Mouse (Mus musculus): ENCODE measurements around the gene Rab34. TPM values are rescaled to one million over a fixed set of nuclear protein-coding genes. Genes with fewer than 3 reads are reported as not detected.

Rab34 gene
- polyA plus RNA-seq, 1 experiment, result 88.8 TPM

- Histone ChIP-seq H3K36me3 (ENCODE audit: control insufficient read depth, insufficient read depth) (peaks cover 17% of the 10 kb centered on the region), H3K27me3 (ENCODE audit: control insufficient read depth, insufficient read depth, insufficient read length) (no peaks in the 10 kb centered on the region), H3K4me2 (ENCODE audit: low read depth) (no peak overlapping the region), H3K79me2 (ENCODE audit: control insufficient read depth, insufficient read depth) (no peaks in the 10 kb centered on the region), H3K4me3 (no peak overlapping the region), H3ac (ENCODE audit: control insufficient read depth, insufficient read length) (no peak overlapping the region)
- no peak for TF ChIP-seq TCF3 (IDR thresholded peaks at IDR 0.05; ENCODE audit: insufficient read length, low read depth)
- TF ChIP-seq TCF12 (IDR thresholded peaks at IDR 0.05; ENCODE audit: insufficient read depth, poor library complexity, severe bottlenecking), result no peak
- no peak for TF ChIP-seq POLR2AphosphoS2 (IDR thresholded peaks at IDR 0.05; ENCODE audit: insufficient read length, low read depth)
- no peak for TF ChIP-seq MYOD1 (IDR thresholded peaks at IDR 0.05; ENCODE audit: control insufficient read depth in 1 of 3, insufficient read length in 2 of 3, low read depth in 2 of 3)
- no peak for TF ChIP-seq REST (IDR thresholded peaks at IDR 0.05; ENCODE audit: insufficient read depth, insufficient read length)
- no peak for TF ChIP-seq SRF (IDR thresholded peaks at IDR 0.05; ENCODE audit: control insufficient read depth, insufficient read length, low read depth)
- TF ChIP-seq MAX (IDR thresholded peaks at IDR 0.05; ENCODE audit: low read depth), result no peak
- no peak for TF ChIP-seq MYOG (IDR thresholded peaks at IDR 0.05; ENCODE audit: control insufficient read depth in 1 of 3, insufficient read depth in 1 of 3, insufficient read length in 2 of 3, low read depth in 2 of 3)
- no peak for TF ChIP-seq USF1 (IDR thresholded peaks at IDR 0.05; ENCODE audit: low read depth)
- TF ChIP-seq POLR2A (IDR thresholded peaks at IDR 0.05; ENCODE audit: insufficient read length, low read depth), result no peak
- no peak for TF ChIP-seq E2F4 (IDR thresholded peaks at IDR 0.05; ENCODE audit: insufficient read depth)
- no peak for TF ChIP-seq CEBPB (IDR thresholded peaks at IDR 0.05; ENCODE audit: insufficient read depth, poor library complexity, severe bottlenecking)
Observed at GRCm38 (mm10) chr11:78195101-78195863, 7.1 kb downstream of the Rab34 start.

- H3K4me2 ChIP-seq (ENCODE audit: low read depth), result no peak overlapping the region
- no peaks in the 10 kb centered on the region for H3K79me2 ChIP-seq (ENCODE audit: control insufficient read depth, insufficient read depth)
- H3K27me3 ChIP-seq (ENCODE audit: control insufficient read depth, insufficient read depth, insufficient read length), result no peaks in the 10 kb centered on the region
- H3K36me3 ChIP-seq (ENCODE audit: control insufficient read depth, insufficient read depth), result peaks cover 4% of the 10 kb centered on the region
- H3K4me3 ChIP-seq, result no peak overlapping the region
- TF ChIP-seq MAX (IDR thresholded peaks at IDR 0.05; ENCODE audit: low read depth), result no peak
- TF ChIP-seq SRF (IDR thresholded peaks at IDR 0.05; ENCODE audit: control insufficient read depth, insufficient read length, low read depth), result no peak
- TF ChIP-seq TCF3 (IDR thresholded peaks at IDR 0.05; ENCODE audit: insufficient read length, low read depth), result no peak
- no peak for TF ChIP-seq POLR2AphosphoS2 (IDR thresholded peaks at IDR 0.05; ENCODE audit: insufficient read length, low read depth)
- TF ChIP-seq E2F4 (IDR thresholded peaks at IDR 0.05; ENCODE audit: insufficient read depth), result no peak
- no peak for TF ChIP-seq TCF12 (IDR thresholded peaks at IDR 0.05; ENCODE audit: insufficient read depth, poor library complexity, severe bottlenecking)
- TF ChIP-seq CEBPB (IDR thresholded peaks at IDR 0.05; ENCODE audit: insufficient read depth, poor library complexity, severe bottlenecking), result no peak
- TF ChIP-seq POLR2A (IDR thresholded peaks at IDR 0.05; ENCODE audit: insufficient read length, low read depth), result no peak
- no peak for TF ChIP-seq REST (IDR thresholded peaks at IDR 0.05; ENCODE audit: insufficient read depth, insufficient read length)
- no peak for TF ChIP-seq MYOD1 (IDR thresholded peaks at IDR 0.05; ENCODE audit: control insufficient read depth in 1 of 3, insufficient read length in 2 of 3, low read depth in 2 of 3)
- no peak for TF ChIP-seq USF1 (IDR thresholded peaks at IDR 0.05; ENCODE audit: low read depth)
- TF ChIP-seq MYOG (IDR thresholded peaks at IDR 0.05; ENCODE audit: control insufficient read depth in 1 of 3, insufficient read depth in 1 of 3, insufficient read length in 2 of 3, low read depth in 2 of 3), result no peak
- H3ac ChIP-seq (ENCODE audit: control insufficient read depth, insufficient read length), result no peak overlapping the region
Observed at GRCm38 (mm10) chr11:78202372-78202771, 14.1 kb downstream of the Rab34 start.

- Histone ChIP-seq H3K27me3 (ENCODE audit: control insufficient read depth, insufficient read depth, insufficient read length) (no peaks in the 10 kb centered on the region), H3K79me2 (ENCODE audit: control insufficient read depth, insufficient read depth) (no peaks in the 10 kb centered on the region), H3K36me3 (ENCODE audit: control insufficient read depth, insufficient read depth) (peaks cover 4% of the 10 kb centered on the region), H3K4me3 (no peak overlapping the region), H3ac (ENCODE audit: control insufficient read depth, insufficient read length) (no peak overlapping the region), H3K4me2 (ENCODE audit: low read depth) (no peak overlapping the region)
- no peak for TF ChIP-seq CEBPB (IDR thresholded peaks at IDR 0.05; ENCODE audit: insufficient read depth, poor library complexity, severe bottlenecking)
- TF ChIP-seq POLR2A (IDR thresholded peaks at IDR 0.05; ENCODE audit: insufficient read length, low read depth), result no peak
- no peak for TF ChIP-seq E2F4 (IDR thresholded peaks at IDR 0.05; ENCODE audit: insufficient read depth)
- no peak for TF ChIP-seq MAX (IDR thresholded peaks at IDR 0.05; ENCODE audit: low read depth)
- TF ChIP-seq USF1 (IDR thresholded peaks at IDR 0.05; ENCODE audit: low read depth), result no peak
- no peak for TF ChIP-seq POLR2AphosphoS2 (IDR thresholded peaks at IDR 0.05; ENCODE audit: insufficient read length, low read depth)
- TF ChIP-seq MYOG (IDR thresholded peaks at IDR 0.05; ENCODE audit: control insufficient read depth in 1 of 3, insufficient read depth in 1 of 3, insufficient read length in 2 of 3, low read depth in 2 of 3), result no peak
- TF ChIP-seq SRF (IDR thresholded peaks at IDR 0.05; ENCODE audit: control insufficient read depth, insufficient read length, low read depth), result no peak
Observed at GRCm38 (mm10) chr11:78204287-78204686, 16.1 kb downstream of the Rab34 start.

GRCm38 (mm10) chr11:78205361-78206206 lies 17.4 kb downstream of the Rab34 start:
- Histone ChIP-seq H3K27me3 (ENCODE audit: control insufficient read depth, insufficient read depth, insufficient read length) (no peaks in the 10 kb centered on the region), H3ac (ENCODE audit: control insufficient read depth, insufficient read length) (no peak overlapping the region), H3K36me3 (ENCODE audit: control insufficient read depth, insufficient read depth) (peaks cover 15% of the 10 kb centered on the region), H3K79me2 (ENCODE audit: control insufficient read depth, insufficient read depth) (no peaks in the 10 kb centered on the region), H3K4me2 (ENCODE audit: low read depth) (no peak overlapping the region), H3K4me3 (no peak overlapping the region)
- TF ChIP-seq MYOG (IDR thresholded peaks at IDR 0.05; ENCODE audit: control insufficient read depth in 1 of 3, insufficient read depth in 1 of 3, insufficient read length in 2 of 3, low read depth in 2 of 3) (no peak), TCF3 (IDR thresholded peaks at IDR 0.05; ENCODE audit: insufficient read length, low read depth) (no peak), REST (IDR thresholded peaks at IDR 0.05; ENCODE audit: insufficient read depth, insufficient read length) (no peak), CEBPB (IDR thresholded peaks at IDR 0.05; ENCODE audit: insufficient read depth, poor library complexity, severe bottlenecking) (no peak), POLR2AphosphoS2 (IDR thresholded peaks at IDR 0.05; ENCODE audit: insufficient read length, low read depth) (no peak), MAX (IDR thresholded peaks at IDR 0.05; ENCODE audit: low read depth) (no peak), SRF (IDR thresholded peaks at IDR 0.05; ENCODE audit: control insufficient read depth, insufficient read length, low read depth) (no peak), POLR2A (IDR thresholded peaks at IDR 0.05; ENCODE audit: insufficient read length, low read depth) (no peak), E2F4 (IDR thresholded peaks at IDR 0.05; ENCODE audit: insufficient read depth) (no peak), USF1 (IDR thresholded peaks at IDR 0.05; ENCODE audit: low read depth) (no peak), MYOD1 (IDR thresholded peaks at IDR 0.05; ENCODE audit: control insufficient read depth in 1 of 3, insufficient read length in 2 of 3, low read depth in 2 of 3) (no peak), TCF12 (IDR thresholded peaks at IDR 0.05; ENCODE audit: insufficient read depth, poor library complexity, severe bottlenecking) (no peak)

All from myocyte (in vitro differentiated cells).